Mouse (Mus musculus) liver, embryonic 12.5 days (tissue): ENCODE results near the gene Rhbdl1. TPM values are rescaled to one million over a fixed set of nuclear protein-coding genes. Genes with fewer than 3 reads are reported as not detected.

ENCODE experiments used
- ATAC-seq: fragments of 200-750 bp; cut with Nextera tagmentation; 2 replicates; pipeline ENCODE4 v1.8.0; 2017; ENCODE audit warnings: moderate number of reproducible peaks, mild to moderate bottlenecking, moderate library complexity
- H3K27ac ChIP-seq: fragments of 300-500 bp; sonication (generic); 2 replicates; pipeline ENCODE4 v1.5.1; 2016; ENCODE audit warnings: mild to moderate bottlenecking
- H3K27me3 ChIP-seq: fragments of 300-500 bp; sonication (generic); replicated peaks from 2 replicates; pipeline ENCODE4 v1.6.1; 2016; ENCODE audit warnings: mild to moderate bottlenecking, moderate library complexity
- H3K36me3 ChIP-seq: fragments of 300-500 bp; sonication (generic); 2 replicates; pipeline ENCODE4 v1.6.1; 2016; ENCODE audit warnings: mild to moderate bottlenecking, moderate library complexity
- H3K4me1 ChIP-seq: fragments of 300-500 bp; sonication (generic); 2 replicates; pipeline ENCODE4 v1.6.1; 2016
- H3K4me2 ChIP-seq: fragments of 300-500 bp; sonication (generic); 2 replicates; pipeline ENCODE4 v1.6.1; 2016; ENCODE audit warnings: mild to moderate bottlenecking, moderate library complexity
- H3K4me3 ChIP-seq: fragments of 300-500 bp; sonication (generic); 2 replicates; pipeline ENCODE4 v1.5.1; 2016; ENCODE audit warnings: mild to moderate bottlenecking, moderate library complexity
- H3K9ac ChIP-seq: fragments of 300-500 bp; sonication (generic); 2 replicates; pipeline ENCODE4 v1.6.1; 2016; ENCODE audit warnings: mild to moderate bottlenecking, moderate library complexity
- H3K9me3 ChIP-seq: fragments of 300-500 bp; sonication (generic); replicated peaks from 2 replicates; pipeline ENCODE4 v1.6.1; 2016; ENCODE audit warnings: mild to moderate bottlenecking, moderate library complexity
- WGBS: fragments of 180-500 bp; shearing (Covaris S2); methylation state at CpG from one replicate; pipeline ENCODE4 v1.1.7; 2016; ENCODE audit not compliant: insufficient replicate concordance; 5-methylcytosine and 5-hydroxymethylcytosine counted together
- microRNA-seq: library from miRNA; unstranded; fragments of <30 nt; microRNA quantifications from one replicate; pipeline ENCODE4, GENCODE M21; 2017
- polyA plus RNA-seq: library from polyadenylated mRNA; unstranded; fragments of >200 nt; fragmentation: Nextera tagmentation; extraction: Ambion mirVana; gene quantifications from 2 replicates; pipeline ENCODE4 v1.2.1, GENCODE M21; 2016

The Rhbdl1 gene
- polyA plus RNA-seq, 1 experiment from 2014 or later: 0.80 TPM

GRCm38 (mm10) chr17:25794197-25794596, 42.9 kb downstream of the Rhbdl1 start:
- Histone ChIP-seq H3K9ac (no peak overlapping the region), H3K27ac (no peak overlapping the region), H3K4me2 (no peak overlapping the region), H3K27me3 (no peaks in the 10 kb centered on the region), H3K4me1 (peaks cover 63% of the 10 kb centered on the region), H3K4me3 (no peak overlapping the region), H3K36me3 (peaks cover 27% of the 10 kb centered on the region), H3K9me3 (no peaks in the 10 kb centered on the region)
- 77% methylated on average over 13 of the region's 13 CpGs for WGBS
- no peak for ATAC-seq

GRCm38 (mm10) chr17:25792615-25793014, 44.5 kb downstream of the Rhbdl1 start, which contains the start of gene Fam173a:
TSS of gene Fam173a (minus strand) at chr17:25792901.
- Histone ChIP-seq H3K9me3 (no peaks in the 10 kb centered on the region), H3K9ac (peak within 1 kb of the TSS; percentile 79), H3K36me3 (peaks cover 41% of the 10 kb centered on the region), H3K27ac (peak within 1 kb of the TSS; percentile 93), H3K4me2 (peak within 1 kb of the TSS; percentile 80), H3K4me3 (peak within 1 kb of the TSS; percentile 81), H3K27me3 (no peaks in the 10 kb centered on the region), H3K4me1 (peaks cover 62% of the 10 kb centered on the region)
- peak; percentile 48 for ATAC-seq
- WGBS: under 1% methylated on average over 14 of the region's 14 CpGs

GRCm38 (mm10) chr17:25791843-25792527, 45.1 kb downstream of the Rhbdl1 start:
- peak; percentile 72 for ATAC-seq
- Histone ChIP-seq H3K9me3 (no peaks in the 10 kb centered on the region), H3K9ac (peak overlapping the region; percentile 79), H3K4me3 (peak overlapping the region; percentile 81), H3K27me3 (no peaks in the 10 kb centered on the region), H3K4me1 (peaks cover 56% of the 10 kb centered on the region), H3K27ac (peak overlapping the region; percentile 93), H3K36me3 (peaks cover 44% of the 10 kb centered on the region), H3K4me2 (peak overlapping the region; percentile 80)
- under 1% methylated on average over 45 of the region's 45 CpGs for WGBS

- H3K4me2 ChIP-seq: peak overlapping the region; percentile 80
- H3K9ac ChIP-seq: peak overlapping the region; percentile 79
- WGBS: 29% methylated on average over 19 of the region's 19 CpGs
- H3K4me3 ChIP-seq: peak overlapping the region; percentile 81
- peak; percentile 24 for ATAC-seq
- H3K4me1 ChIP-seq: peaks cover 53% of the 10 kb centered on the region
- H3K27ac ChIP-seq: peak overlapping the region; percentile 93
- no peaks in the 10 kb centered on the region for H3K9me3 ChIP-seq
- no peaks in the 10 kb centered on the region for H3K27me3 ChIP-seq
- H3K36me3 ChIP-seq: peaks cover 44% of the 10 kb centered on the region
Measured at GRCm38 (mm10) chr17:25791320-25791842, 45.7 kb downstream of the Rhbdl1 start.

DNA sequence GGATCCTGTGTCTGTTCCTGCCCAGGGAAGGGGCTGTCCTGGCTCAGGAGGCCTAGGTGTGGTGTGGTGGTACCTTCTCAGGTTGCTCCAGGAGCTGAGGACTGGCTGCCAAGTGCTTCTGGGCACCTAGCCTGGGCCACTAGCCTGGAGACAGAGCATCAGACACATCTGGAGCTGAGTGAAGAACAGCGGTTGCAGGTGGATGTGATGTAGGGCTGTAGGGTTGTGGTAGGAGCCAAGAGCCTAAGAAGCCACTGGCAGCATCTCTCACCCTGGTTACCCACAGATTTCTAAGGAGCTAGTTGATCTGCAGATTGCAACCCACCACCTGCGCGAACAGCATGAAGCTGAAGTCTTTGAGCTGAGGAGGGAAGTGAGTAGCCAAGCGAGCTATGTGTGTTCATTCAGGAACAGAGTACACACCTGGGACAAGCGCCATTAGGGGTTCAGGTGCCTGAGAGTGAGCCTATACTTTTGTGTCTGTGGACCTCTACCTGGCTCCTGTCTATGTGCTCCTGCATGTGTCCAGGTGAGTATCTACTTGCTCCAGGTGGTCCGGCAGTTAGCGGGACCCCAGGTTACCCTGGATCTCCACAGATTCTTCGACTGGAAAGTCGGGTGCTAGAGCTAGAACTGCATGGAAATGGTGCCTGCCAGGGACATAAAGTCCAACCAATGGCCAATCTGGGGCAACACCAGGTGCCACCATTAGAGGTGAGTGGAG, 50.2 kb downstream of the Rhbdl1 start:
- WGBS: 84% methylated on average over 9 of the region's 9 CpGs
- ATAC-seq: no peak
- H3K27ac ChIP-seq: no peak overlapping the region
- H3K4me3 ChIP-seq: no peak overlapping the region
- no peaks in the 10 kb centered on the region for H3K9me3 ChIP-seq
- no peaks in the 10 kb centered on the region for H3K27me3 ChIP-seq
- H3K4me1 ChIP-seq: peaks cover 31% of the 10 kb centered on the region
- H3K36me3 ChIP-seq: peaks cover 53% of the 10 kb centered on the region
- H3K4me2 ChIP-seq: no peak overlapping the region
- H3K9ac ChIP-seq: no peak overlapping the region

DNA sequence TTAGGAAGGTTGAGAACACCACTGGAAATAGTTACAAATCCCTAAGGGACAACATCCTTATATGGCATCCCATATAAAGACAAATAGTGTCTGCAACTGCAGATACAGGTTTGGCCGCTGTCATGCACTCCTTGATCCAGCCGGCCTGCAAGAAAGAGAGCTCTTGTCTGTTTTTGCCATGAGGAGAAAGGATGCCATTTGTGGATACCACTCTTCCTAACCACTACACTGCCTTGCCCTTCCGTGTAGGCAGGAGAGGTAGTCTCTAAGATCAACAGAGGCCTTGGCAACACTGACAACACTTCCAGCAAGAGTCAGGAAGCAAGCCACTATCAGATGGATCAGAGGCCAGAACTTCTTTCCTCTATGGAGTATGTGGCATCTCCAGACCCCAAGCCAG, 50.8 kb downstream of the Rhbdl1 start, which contains the start of gene Ccdc78:
TSS of gene Ccdc78 (plus strand) at position 301 of the 400 bp plus-strand sequence.
- no peaks in the 10 kb centered on the region for H3K9me3 ChIP-seq
- peak within 1 kb of the TSS; percentile 73 for H3K4me3 ChIP-seq
- H3K36me3 ChIP-seq: peaks cover 59% of the 10 kb centered on the region
- no peaks in the 10 kb centered on the region for H3K27me3 ChIP-seq
- H3K9ac ChIP-seq: peak within 1 kb of the TSS; percentile 72
- ATAC-seq: no peak
- H3K4me1 ChIP-seq: peaks cover 25% of the 10 kb centered on the region
- WGBS: 80% methylated on average over 3 of the region's 3 CpGs
- peak within 1 kb of the TSS; percentile 87 for H3K4me2 ChIP-seq
- peak within 1 kb of the TSS; percentile 69 for H3K27ac ChIP-seq

DNA sequence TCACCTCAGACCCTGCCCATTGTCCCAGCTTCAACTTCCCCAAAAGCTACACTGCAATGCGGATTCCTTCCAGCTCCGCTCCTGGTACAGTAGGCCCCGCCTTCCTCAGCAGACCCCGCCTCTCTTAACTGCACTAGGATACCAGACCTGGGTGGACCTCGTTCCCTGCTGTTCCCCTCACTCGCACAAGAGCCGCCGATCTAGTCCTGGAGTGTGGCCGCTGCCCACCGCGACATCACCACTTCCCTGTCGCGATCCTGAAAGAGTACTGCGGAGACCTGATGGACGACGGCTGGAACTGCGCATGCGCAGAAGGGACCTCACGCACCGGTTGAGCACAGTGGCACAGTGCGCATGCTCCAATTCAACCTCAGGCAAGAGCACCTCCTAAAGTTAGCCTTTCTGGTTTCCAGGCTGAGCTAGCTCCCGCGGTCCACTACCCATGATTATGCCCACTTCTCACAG, 51.8 kb downstream of the Rhbdl1 start, which contains the start of gene Haghl:
TSS of gene Haghl (minus strand) at position 393 of the 465 bp plus-strand sequence.
- Histone ChIP-seq H3K4me1 (peaks cover 16% of the 10 kb centered on the region), H3K9me3 (no peaks in the 10 kb centered on the region), H3K27ac (peak within 1 kb of the TSS; percentile 69), H3K36me3 (peaks cover 63% of the 10 kb centered on the region), H3K4me2 (peak within 1 kb of the TSS; percentile 87), H3K9ac (peak within 1 kb of the TSS; percentile 72), H3K4me3 (peak within 1 kb of the TSS; percentile 73), H3K27me3 (no peaks in the 10 kb centered on the region)
- WGBS: under 1% methylated on average over 23 of the region's 23 CpGs
- ATAC-seq: peak; percentile 83

Small RNA genes lying within 50 kb of the gene (microRNA-seq; reads per million reads assigned to microRNA genes)
- not detected for gene Mir3082

Other genes starting within 250 kb of the Rhbdl1 start
- 1.2 and 1.4 TPM in 2 replicates for gene Gng13, start 120.1 kb downstream of the Rhbdl1 start, polyA plus RNA-seq
- 33.3 and 37.6 TPM in 2 replicates for gene Chtf18, start 109.9 kb downstream of the Rhbdl1 start, polyA plus RNA-seq
- 8.8 and 10.3 TPM in 2 replicates for gene Rpusd1, start 109.6 kb downstream of the Rhbdl1 start, polyA plus RNA-seq
- not detected in 2 replicates for gene Mslnl, start 101.3 kb downstream of the Rhbdl1 start, polyA plus RNA-seq
- 0.26 and 0.30 TPM in 2 replicates for gene Msln, start 82.9 kb downstream of the Rhbdl1 start, polyA plus RNA-seq
- gene Narfl, start 63.5 kb downstream of the Rhbdl1 start, polyA plus RNA-seq: 18.9 and 19.3 TPM in 2 replicates
- 11.4 and 11.9 TPM in 2 replicates for gene Haghl, start 51.6 kb downstream of the Rhbdl1 start, polyA plus RNA-seq
- gene Ccdc78, start 50.7 kb downstream of the Rhbdl1 start, polyA plus RNA-seq: 0.17 TPM in 1 of 2 replicates, not detected in the other
- 59.8 and 68.1 TPM in 2 replicates for gene Fam173a, start 44.4 kb downstream of the Rhbdl1 start, polyA plus RNA-seq
- not detected in 2 replicates for gene AC134908.4, start 41.6 kb downstream of the Rhbdl1 start, polyA plus RNA-seq
- 29.1 and 31.7 TPM in 2 replicates for gene Metrn, start 40.2 kb downstream of the Rhbdl1 start, polyA plus RNA-seq
- gene Fbxl16, start 28.2 kb downstream of the Rhbdl1 start, polyA plus RNA-seq: 0.18 and 0.33 TPM in 2 replicates
- gene Wdr24, start 13.7 kb downstream of the Rhbdl1 start, polyA plus RNA-seq: 17.7 and 18.7 TPM in 2 replicates
- 26.6 and 26.8 TPM in 2 replicates for gene Jmjd8, start 8.4 kb downstream of the Rhbdl1 start, polyA plus RNA-seq
- 150 and 156 TPM in 2 replicates for gene Stub1, start 3.9 kb downstream of the Rhbdl1 start, polyA plus RNA-seq
- gene Gm20683, start 4.5 kb upstream of the Rhbdl1 start, polyA plus RNA-seq: 0.43 and 0.64 TPM in 2 replicates
- 15.8 and 17.4 TPM in 2 replicates for gene Rhot2, start 7.6 kb upstream of the Rhbdl1 start, polyA plus RNA-seq
- gene Wdr90, start 24.2 kb upstream of the Rhbdl1 start, polyA plus RNA-seq: 19.5 and 19.6 TPM in 2 replicates
- gene Mcrip2, start 31.5 kb upstream of the Rhbdl1 start, polyA plus RNA-seq: 68.0 and 70.3 TPM in 2 replicates
- gene Mettl26, start 37.8 kb upstream of the Rhbdl1 start, polyA plus RNA-seq: 52.3 and 53.5 TPM in 2 replicates
- 0.83 and 0.91 TPM in 2 replicates for gene Wfikkn1, start 43.6 kb upstream of the Rhbdl1 start, polyA plus RNA-seq
- 9.9 and 11.8 TPM in 2 replicates for gene Rab40c, start 82.4 kb upstream of the Rhbdl1 start, polyA plus RNA-seq
- gene Pigq, start 107.6 kb upstream of the Rhbdl1 start, polyA plus RNA-seq: 161 and 171 TPM in 2 replicates
- 5.0 and 7.3 TPM in 2 replicates for gene Nhlrc4, start 107.7 kb upstream of the Rhbdl1 start, polyA plus RNA-seq
- gene A930017K11Rik, start 115.3 kb upstream of the Rhbdl1 start, polyA plus RNA-seq: 0.36 and 0.49 TPM in 2 replicates
- gene Capn15, start 148.5 kb upstream of the Rhbdl1 start, polyA plus RNA-seq: 20.4 and 21.3 TPM in 2 replicates
- gene Rab11fip3, start 232.3 kb upstream of the Rhbdl1 start, polyA plus RNA-seq: 4.2 and 4.3 TPM in 2 replicates